Mouse (Mus musculus): ENCODE data around the gene Lifr.

- no peak for TF ChIP-seq CTCF (IDR thresholded peaks at IDR 0.05; ENCODE audit: control insufficient read depth, insufficient read depth, low read length)
- TF ChIP-seq POLR2A (IDR thresholded peaks at IDR 0.05; ENCODE audit: borderline replicate concordance, control insufficient read depth, low read depth, low read length) = no peak
These were observed 9.0 kb downstream of the Lifr start for GRCm38 (mm10) chr15:7099406-7099805.

All from bone marrow, adult 2 months (tissue).